Mouse (Mus musculus): ENCODE measurements at regions not wholly inside any gene's neighbourhood (a gene's known extent, or its start where the extent isn't known, plus 50 kb on each side); places are given as distances from the start of the nearest gene placed in this dataset.

DNA sequence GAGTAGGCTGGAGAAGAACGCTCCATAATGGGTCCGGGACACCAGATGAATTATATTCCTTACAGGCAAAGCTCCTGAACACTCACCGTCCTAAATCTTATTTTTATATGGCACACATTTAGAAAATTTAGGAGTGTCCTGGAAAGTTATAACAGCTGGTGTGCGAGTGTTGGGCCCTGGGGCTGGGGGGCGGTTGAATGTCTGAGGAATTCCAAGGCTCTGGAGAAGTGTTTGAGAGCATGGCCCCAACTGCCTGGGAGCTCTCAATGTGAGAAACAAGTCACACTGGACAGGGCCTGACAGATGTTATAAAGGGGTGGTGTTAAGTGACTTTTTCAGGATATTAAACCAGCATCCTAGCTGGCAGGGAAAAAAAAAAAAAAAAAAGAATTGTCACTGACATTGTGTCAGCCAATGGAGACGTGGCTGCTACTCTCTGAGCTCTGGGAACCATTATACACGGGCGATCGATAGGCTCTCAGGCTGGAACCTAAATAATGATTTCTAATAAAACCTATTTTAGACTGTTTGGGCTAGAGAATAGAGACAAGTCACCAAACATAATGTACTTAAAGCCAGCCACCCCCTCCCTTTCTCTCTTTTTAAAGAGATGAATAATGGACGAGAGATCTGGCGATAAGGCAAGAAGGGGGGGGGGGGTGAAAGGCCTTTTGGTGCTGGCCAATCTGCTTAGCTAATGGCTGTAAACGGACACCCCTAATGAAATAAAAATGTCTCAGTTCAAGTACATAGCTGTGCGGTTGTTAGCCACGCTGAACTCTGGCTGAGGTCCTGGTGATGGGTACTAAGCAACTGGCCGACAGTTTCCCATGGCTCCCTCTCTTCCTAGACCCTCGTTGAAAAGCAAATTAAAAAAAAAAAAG, 98.6 kb upstream of the Eya4 start:
- Histone ChIP-seq H3K27me3 (ENCODE audit: poor library complexity, severe bottlenecking) (no peaks in the 10 kb centered on the region), H3K9me3 (no peaks in the 10 kb centered on the region; the same call in 1 of the 2 replicates), H3K27ac (peak overlapping the region; percentile 17; the same call in 1 of the 2 replicates), H3K4me3 (peak overlapping the region; percentile 20; the same call in 1 of the 2 replicates), H3K36me3 (replicated peaks) (no peaks in the 10 kb centered on the region), H3K4me1 (peaks cover 15% of the 10 kb centered on the region)
- no peak for DNase-seq (ENCODE audit: extremely low spot score, low spot score)
- 58% methylated on average over 16 of the region's 16 CpGs for WGBS

DNA sequence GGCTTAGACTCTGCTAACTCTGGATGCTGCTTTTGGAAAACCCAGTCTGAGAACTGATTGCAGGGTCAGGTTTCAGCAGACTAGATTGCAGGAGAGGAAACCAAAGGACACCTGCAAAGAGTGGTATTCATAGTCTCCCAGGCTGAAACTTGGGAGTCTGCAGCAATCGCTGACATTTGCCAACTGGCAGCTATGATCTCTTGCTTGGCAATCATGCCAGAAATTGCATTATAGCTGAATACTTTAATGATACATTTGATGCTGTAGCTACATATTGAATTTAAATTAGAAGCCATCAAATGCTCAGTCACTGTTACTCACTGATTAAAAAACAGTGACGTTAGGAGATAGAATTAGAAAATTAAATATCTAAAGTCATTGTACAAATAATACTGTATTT, 79.8 kb upstream of the Eya4 start:
- H3K36me3 ChIP-seq (replicated peaks), result no peaks in the 10 kb centered on the region
- H3K27me3 ChIP-seq (ENCODE audit: poor library complexity, severe bottlenecking), result no peaks in the 10 kb centered on the region
- H3K27ac ChIP-seq, result no peak overlapping the region
- DNase-seq (ENCODE audit: extremely low spot score, low spot score), result no peak
- WGBS, result 75% methylated on average over 2 of the region's 2 CpGs
- no peak overlapping the region for H3K4me3 ChIP-seq
- H3K4me1 ChIP-seq, result peaks cover 5% of the 10 kb centered on the region; the same call in 1 of the 2 replicates
- no peaks in the 10 kb centered on the region; the same call in 1 of the 2 replicates for H3K9me3 ChIP-seq

DNA sequence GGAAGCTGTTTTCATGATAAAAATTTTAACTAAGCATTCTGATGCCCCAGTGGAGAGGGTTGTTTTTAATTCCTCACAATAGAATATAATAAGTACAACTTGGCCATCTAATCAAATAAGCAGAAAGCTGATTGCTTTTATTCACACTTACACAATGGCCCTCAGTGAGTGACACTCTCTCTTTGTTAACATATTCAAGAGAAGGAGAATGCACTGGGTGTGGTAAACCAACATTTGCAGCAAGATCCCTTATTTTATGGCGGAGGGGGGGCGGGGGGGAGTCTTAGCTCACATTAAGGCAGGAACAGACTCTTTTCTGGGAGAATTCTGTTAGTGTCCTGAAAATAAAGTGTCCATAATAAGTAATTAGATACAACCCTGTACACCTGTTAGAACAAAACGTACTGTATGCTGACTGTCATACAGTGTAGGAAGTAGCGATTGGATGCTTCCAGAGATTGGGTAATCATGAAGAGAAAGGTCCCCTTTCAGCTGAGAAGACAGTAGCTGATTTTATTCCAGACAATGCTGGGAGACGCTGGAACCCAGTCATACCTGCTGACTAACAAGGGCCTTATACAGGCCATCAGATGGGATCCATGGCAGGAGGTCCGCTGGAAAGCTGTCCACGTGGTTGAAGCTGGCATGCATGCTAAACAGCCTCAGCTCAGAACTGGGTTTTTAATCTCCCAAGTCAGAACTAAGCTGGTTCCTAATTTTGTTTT, 63.4 kb upstream of the Eya4 start:
- DNase-seq (ENCODE audit: extremely low spot score, low spot score), result no peak
- Histone ChIP-seq H3K4me3 (no peak overlapping the region), H3K9me3 (no peaks in the 10 kb centered on the region), H3K27me3 (ENCODE audit: poor library complexity, severe bottlenecking) (no peaks in the 10 kb centered on the region), H3K36me3 (replicated peaks) (no peaks in the 10 kb centered on the region), H3K4me1 (peaks cover 25% of the 10 kb centered on the region), H3K27ac (peak overlapping the region; percentile 21; the same call in 1 of the 2 replicates)
- WGBS, result 46% methylated on average over 7 of the region's 7 CpGs

DNA sequence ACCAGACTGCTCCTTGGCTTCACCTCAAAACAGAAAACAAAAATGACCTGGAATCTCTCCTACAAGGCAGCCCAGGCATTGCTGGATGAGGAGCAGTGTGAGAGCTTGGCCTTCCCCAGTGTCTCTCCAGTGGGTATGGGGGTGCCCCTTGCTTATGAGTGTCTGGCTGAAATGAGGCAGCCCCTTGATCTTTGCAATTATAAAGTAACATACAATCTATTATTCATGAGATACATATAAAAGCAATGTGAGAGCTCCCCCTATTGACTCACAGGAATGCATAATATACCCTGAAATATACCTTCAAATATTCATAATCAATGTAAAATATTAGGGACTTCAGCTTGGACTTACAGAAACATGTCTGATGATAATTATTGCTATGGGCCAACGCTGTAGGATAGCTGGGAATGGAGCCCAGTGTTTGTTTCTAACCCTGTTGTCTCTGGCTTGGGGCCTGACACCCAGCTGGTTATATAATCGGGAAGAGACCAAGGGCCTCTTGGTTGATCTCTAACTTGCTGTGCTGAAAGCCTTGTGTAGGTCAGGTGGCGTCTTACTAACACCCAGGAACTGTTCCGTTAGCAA, 52.9 kb upstream of the Eya4 start:
- Histone ChIP-seq H3K9me3 (peaks cover 12% of the 10 kb centered on the region; the same call in 1 of the 2 replicates), H3K27me3 (ENCODE audit: poor library complexity, severe bottlenecking) (no peaks in the 10 kb centered on the region), H3K36me3 (replicated peaks) (no peaks in the 10 kb centered on the region), H3K4me3 (no peak overlapping the region), H3K4me1 (peaks cover 15% of the 10 kb centered on the region), H3K27ac (no peak overlapping the region)
- WGBS, result 76% methylated on average over 4 of the region's 4 CpGs
- DNase-seq (ENCODE audit: extremely low spot score, low spot score), result no peak

Measured in forebrain, embryonic 10.5 days (tissue).